Mouse (Mus musculus): ENCODE results near the gene Gm21903.
"Not testable (repeated sequence)": the region's sequence is repeated elsewhere in the genome, so short reads cannot be mapped to it uniquely, and the experiment has no call there.

Gene Gm21903

GRCm38 (mm10) chr17:39043241-39043640, at the start of gene Gm21903:
Gene Gm21903 (minus strand): TSS chr17:39043341.
- DNase-seq (ENCODE audit: low spot score): no peak

GRCm38 (mm10) chr17:39076937-39077336, 33.8 kb upstream of the Gm21903 start, which contains the start of gene Esp23:
Gene Esp23 (minus strand): TSS chr17:39077037.
- no peak for DNase-seq (ENCODE audit: low spot score)

GRCm38 (mm10) chr17:39063641-39064040, 20.5 kb upstream of the Gm21903 start:
- no peak for DNase-seq (ENCODE audit: low spot score)

GRCm38 (mm10) chr17:39036395-39036794, 6.7 kb downstream of the Gm21903 start, which contains the start of gene Esp24:
Gene Esp24 (plus strand): TSS chr17:39036695.
- DNase-seq (ENCODE audit: low spot score): not testable (repeated sequence)

- no peak for DNase-seq (ENCODE audit: low spot score)
Measured at GRCm38 (mm10) chr17:39017184-39017583, 26.0 kb downstream of the Gm21903 start.

GRCm38 (mm10) chr17:39010675-39011638, 32.2 kb downstream of the Gm21903 start:
- no peak for DNase-seq (ENCODE audit: low spot score)

- DNase-seq (ENCODE audit: low spot score): no peak
Measured at GRCm38 (mm10) chr17:39009846-39010245, 33.3 kb downstream of the Gm21903 start.
